Mouse (Mus musculus) neutrophil, adult 5-6 weeks (primary cell): ENCODE results near the gene Dennd2c. TPM values are rescaled to one million over a fixed set of nuclear protein-coding genes. Genes with fewer than 3 reads are reported as not detected.

ENCODE experiments used
- ATAC-seq: fragments of 151-379, 151-347 bp; 2 replicates; pipeline ENCODE4 v1.8.0; 2017; ENCODE audit warnings: mild to moderate bottlenecking, moderate TSS enrichment; ENCODE audit not compliant: insufficient number of reproducible peaks, poor library complexity, low FRiP score, severe bottlenecking; ENCODE audit errors: extremely low read depth
- total RNA-seq: library from RNA; stranded (forward); fragments of 200-1000 nt; gene quantifications from 2 replicates; pipeline ENCODE4 v1.2.3, GENCODE M21; 2017

Dennd2c gene
- total RNA-seq, 1 experiment from 2014 or later: 0.81 TPM

GRCm38 (mm10) chr3:103101909-103102308, 495 bp upstream of the Dennd2c start:
- ATAC-seq: no peak

- no peak for ATAC-seq
Measured at GRCm38 (mm10) chr3:103107565-103108240, 5.3 kb downstream of the Dennd2c start.

- ATAC-seq: no peak
Measured at GRCm38 (mm10) chr3:103112216-103112615, 9.8 kb downstream of the Dennd2c start.

- ATAC-seq: no peak
Measured at GRCm38 (mm10) chr3:103123636-103124035, 21.2 kb downstream of the Dennd2c start.

- ATAC-seq: no peak
Measured at GRCm38 (mm10) chr3:103126138-103126537, 23.7 kb downstream of the Dennd2c start.

GRCm38 (mm10) chr3:103127177-103127576, 24.8 kb downstream of the Dennd2c start:
- no peak for ATAC-seq

- no peak for ATAC-seq
Measured at GRCm38 (mm10) chr3:103127721-103128120, 25.3 kb downstream of the Dennd2c start.

GRCm38 (mm10) chr3:103128251-103128650, 25.8 kb downstream of the Dennd2c start:
- no peak for ATAC-seq

- ATAC-seq: no peak
Measured at GRCm38 (mm10) chr3:103129367-103130159, 27.2 kb downstream of the Dennd2c start.

- peak; percentile 30; the same call in 1 of the 2 replicates for ATAC-seq
Measured at GRCm38 (mm10) chr3:103130236-103130751, 27.9 kb downstream of the Dennd2c start.

- ATAC-seq: no peak
Measured at GRCm38 (mm10) chr3:103133098-103133497, 30.7 kb downstream of the Dennd2c start.

GRCm38 (mm10) chr3:103136414-103137077, 34.1 kb downstream of the Dennd2c start:
- no peak for ATAC-seq

- no peak for ATAC-seq
Measured at GRCm38 (mm10) chr3:103139047-103139446, 36.6 kb downstream of the Dennd2c start.

GRCm38 (mm10) chr3:103140095-103140838, 37.9 kb downstream of the Dennd2c start:
- 0 out of 2 replicates have a peak, but pooled peaks have one; percentile 16 for ATAC-seq

GRCm38 (mm10) chr3:103141287-103141686, 38.9 kb downstream of the Dennd2c start:
- ATAC-seq: no peak

- ATAC-seq: no peak
Measured at GRCm38 (mm10) chr3:103142366-103142765, 40.0 kb downstream of the Dennd2c start.

- ATAC-seq: no peak
Measured at GRCm38 (mm10) chr3:103145336-103145735, 42.9 kb downstream of the Dennd2c start.

GRCm38 (mm10) chr3:103145791-103146190, 43.4 kb downstream of the Dennd2c start:
- ATAC-seq: no peak
